Comparison of ENCODE assay signal across 29 mouse cellular contexts in the genomic region with DNA sequence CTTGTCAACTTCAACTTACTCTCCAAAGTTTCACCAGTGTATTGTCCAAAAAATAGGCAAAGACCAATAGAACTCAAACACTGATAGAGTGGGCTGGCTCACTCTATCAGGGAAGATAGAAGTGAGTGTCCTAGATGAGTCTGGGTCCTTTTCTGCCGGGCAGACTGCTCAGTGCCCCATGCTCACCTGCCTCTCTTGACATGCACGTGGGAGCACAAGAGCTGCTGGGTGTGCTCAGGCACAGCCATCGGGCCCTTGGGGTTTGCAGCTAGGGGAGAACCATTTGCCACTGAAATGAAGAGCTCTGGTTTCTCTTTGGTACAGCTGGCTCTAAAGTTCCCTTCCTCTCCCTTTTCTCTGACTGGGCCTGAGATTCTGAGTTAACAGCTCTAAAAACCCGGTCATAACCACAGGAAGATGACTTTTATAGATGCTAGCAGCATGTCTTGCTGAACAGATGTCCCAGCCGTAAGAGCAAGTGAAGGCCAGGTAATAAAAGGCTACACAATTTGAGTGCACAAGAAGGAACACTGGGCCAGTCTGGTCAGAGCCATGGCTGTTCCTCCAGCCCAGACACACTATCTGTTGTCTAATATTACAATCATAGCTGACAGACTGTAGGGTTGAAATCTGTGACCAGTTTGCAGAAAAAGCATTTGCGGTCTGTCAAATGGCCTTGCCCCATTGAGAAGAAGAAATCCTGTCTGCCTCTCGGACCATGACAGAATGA. TPM values are rescaled to one million over a fixed set of nuclear protein-coding genes. Genes with fewer than 3 reads are reported as not detected.
DNase-seq lines count a peak whose midpoint lies in the region; ATAC-seq and TF ChIP-seq lines count a peak whose summit lies in the region.
"Had no signal": no experiment of that assay in that cellular context is flagged by ENCODE, and none has a peak within 500 bp of the region (broad histone marks: within the 10 kb centered on the region; RNA-seq: fewer than 3 reads in every experiment).

No protein-coding gene starts in this region.

- no peak overlapping the region for H3K9ac ChIP-seq in hindbrain, postnatal 0 days (replicated peaks; ENCODE audit: low read length)
- no peak overlapping the region for H3K9ac ChIP-seq in hindbrain, embryonic 14.5 days
- no peak overlapping the region for H3K9ac ChIP-seq in lung, embryonic 16.5 days (ENCODE audit: low read length)
- H3K9ac ChIP-seq: embryonic facial prominence, embryonic 13.5 days; heart, embryonic 13.5 days; kidney, embryonic 15.5 days; liver, postnatal 0 days; midbrain, embryonic 15.5 days had no signal

- peak; percentile 79 for DNase-seq in heart, adult 11 months
- DNase-seq in heart, adult 8-10 months (ENCODE audit: low spot score) = no peak
- peak; percentile 31 for DNase-seq in hindbrain, postnatal 0 days (ENCODE audit: low spot score)
- no peak for DNase-seq in hindbrain, embryonic 14.5 days (ENCODE audit: low spot score)
- no peak for DNase-seq in lung, adult 18-20 months
- peak; percentile 31 for DNase-seq in A20 (ENCODE audit: low read depth, low spot score)
- no peak for DNase-seq in thymus, postnatal 0 days (ENCODE audit: low spot score)
- DNase-seq: adrenal gland, postnatal 36 days; cerebellum, adult 18-20 months; cerebellum, postnatal 10 days; heart, postnatal 10 days; kidney, adult 18-20 months; kidney, postnatal 25 days; liver, postnatal 0 days; lung, postnatal 10 days; retina, postnatal 1 day; right cerebral cortex, postnatal 14 days; thymus, postnatal 14 days had no signal

- H3K9me3 ChIP-seq in hindbrain, postnatal 0 days (ENCODE audit: low read length) = no peaks in the 10 kb centered on the region
- H3K9me3 ChIP-seq in hindbrain, embryonic 14.5 days (ENCODE audit: control insufficient read depth, low read length) = no peaks in the 10 kb centered on the region
- no peaks in the 10 kb centered on the region for H3K9me3 ChIP-seq in lung, embryonic 16.5 days (ENCODE audit: control insufficient read depth, low read length)
- H3K9me3 ChIP-seq: embryonic facial prominence, embryonic 13.5 days; forebrain, embryonic 10.5 days; heart, embryonic 13.5 days; hindbrain, embryonic 10.5 days; kidney, embryonic 15.5 days; midbrain, embryonic 15.5 days had no signal

- peaks cover 9% of the 10 kb centered on the region; the same call in 1 of the 2 replicates for H3K4me1 ChIP-seq in hindbrain, postnatal 0 days (ENCODE audit: insufficient read depth, low read length)
- no peaks in the 10 kb centered on the region; the same call in 1 of the 2 replicates for H3K4me1 ChIP-seq in hindbrain, embryonic 14.5 days (replicated peaks; ENCODE audit: control insufficient read depth, insufficient read depth, low read length)
- H3K4me1 ChIP-seq in lung, embryonic 16.5 days (replicated peaks; ENCODE audit: control insufficient read depth, insufficient read depth, low read length) = peaks cover 23% of the 10 kb centered on the region
- H3K4me1 ChIP-seq: kidney, embryonic 15.5 days had no signal

- no peak overlapping the region for H3K4me2 ChIP-seq in hindbrain, postnatal 0 days (ENCODE audit: low read depth, low read length)
- H3K4me2 ChIP-seq in hindbrain, embryonic 14.5 days (replicated peaks) = no peak overlapping the region
- H3K4me2 ChIP-seq in lung, embryonic 16.5 days (ENCODE audit: low read depth, low read length) = no peak overlapping the region
- H3K4me2 ChIP-seq: embryonic facial prominence, embryonic 13.5 days; heart, embryonic 13.5 days; kidney, embryonic 15.5 days; midbrain, embryonic 15.5 days had no signal

- H3K36me3 ChIP-seq in hindbrain, postnatal 0 days (ENCODE audit: insufficient read depth, low read length) = 0 out of 2 replicates have a peak, but pooled peaks cover 5% of the 10 kb centered on the region
- peaks cover 38% of the 10 kb centered on the region for H3K36me3 ChIP-seq in hindbrain, embryonic 14.5 days (replicated peaks; ENCODE audit: control insufficient read depth, insufficient read depth)
- peaks cover 5% of the 10 kb centered on the region; the same call in 1 of the 2 replicates for H3K36me3 ChIP-seq in lung, embryonic 16.5 days (ENCODE audit: control insufficient read depth, insufficient read depth, low read length)

- TF ChIP-seq CTCF in hindbrain, postnatal 0 days (IDR thresholded peaks at IDR 0.05; ENCODE audit: low read depth) = no peak

- no peak overlapping the region for H3K4me3 ChIP-seq in hindbrain, postnatal 0 days (ENCODE audit: low read length)
- H3K4me3 ChIP-seq in hindbrain, embryonic 14.5 days (replicated peaks; ENCODE audit: low read length) = no peak overlapping the region
- H3K4me3 ChIP-seq in lung, embryonic 16.5 days (ENCODE audit: low read length) = no peak overlapping the region
- H3K4me3 ChIP-seq: embryonic facial prominence, embryonic 13.5 days; forebrain, embryonic 10.5 days; heart, embryonic 13.5 days; hindbrain, embryonic 10.5 days; kidney, embryonic 15.5 days; midbrain, embryonic 15.5 days; myocyte had no signal

- peak overlapping the region; percentile 60 for H3K27ac ChIP-seq in hindbrain, postnatal 0 days
- H3K27ac ChIP-seq in hindbrain, embryonic 14.5 days = no peak overlapping the region
- H3K27ac ChIP-seq in lung, embryonic 16.5 days (ENCODE audit: low read length) = 0 out of 2 replicates have a peak overlapping the region, but pooled peaks have one; percentile 26
- H3K27ac ChIP-seq: embryonic facial prominence, embryonic 13.5 days; forebrain, embryonic 10.5 days; heart, embryonic 13.5 days; hindbrain, embryonic 10.5 days; kidney, embryonic 15.5 days; macrophage; midbrain, embryonic 15.5 days had no signal

- ATAC-seq in hindbrain, postnatal 0 days = no peak
- ATAC-seq in hindbrain, embryonic 14.5 days (ENCODE audit: low FRiP score) = no peak
- no peak for ATAC-seq in lung, embryonic 16.5 days (ENCODE audit: low read depth)
- ATAC-seq: CD4-positive, CD25-positive, alpha-beta regulatory T cell, adult 4 months; forebrain, embryonic 16.5 days; liver, postnatal 0 days; midbrain, embryonic 15.5 days had no signal

- no peaks in the 10 kb centered on the region for H3K27me3 ChIP-seq in hindbrain, postnatal 0 days (ENCODE audit: insufficient read depth, low read length)
- H3K27me3 ChIP-seq in hindbrain, embryonic 14.5 days (ENCODE audit: control insufficient read depth, insufficient read depth, low read length) = no peaks in the 10 kb centered on the region
- no peaks in the 10 kb centered on the region for H3K27me3 ChIP-seq in lung, embryonic 16.5 days (ENCODE audit: control insufficient read depth, insufficient read depth, low read depth, low read length)
- H3K27me3 ChIP-seq: embryonic facial prominence, embryonic 13.5 days; heart, embryonic 13.5 days; kidney, embryonic 15.5 days; midbrain, embryonic 15.5 days had no signal

- 57% methylated on average over 7 of the region's 7 CpGs for WGBS in hindbrain, postnatal 0 days
- WGBS in hindbrain, embryonic 14.5 days = 87% methylated on average over 7 of the region's 7 CpGs
- 62% methylated on average over 7 of the region's 7 CpGs for WGBS in lung, embryonic 16.5 days

RNA-seq across cellular contexts. Expression of gene Podxl, which starts 43.1 kb away (rescaled TPM):
- 10 to 100 TPM; 75.2 to 81.7 (median 75.7) TPM for total RNA-seq in heart, adult 8-10 months (2022)
- 15.7 and 18.9 TPM in 2 replicates for total RNA-seq in hindbrain, postnatal 0 days (2014; rRNA removed)
- 6.4 and 6.6 TPM in 2 replicates for polyA plus RNA-seq in hindbrain, postnatal 0 days (2015; fragmentation: Nextera tagmentation; extraction: Ambion mirVana)
- polyA plus RNA-seq in hindbrain, embryonic 14.5 days (2014; fragmentation: Nextera tagmentation; extraction: Ambion mirVana) = 8.7 and 9.8 TPM in 2 replicates
- 35.0 and 37.4 TPM in 2 replicates for polyA plus RNA-seq in lung, embryonic 16.5 days (2015; fragmentation: Nextera tagmentation; extraction: Ambion mirVana)
- polyA plus RNA-seq in thymus, postnatal 0 days (2015; fragmentation: Nextera tagmentation; extraction: Ambion mirVana) = 1.5 and 1.6 TPM in 2 replicates
- polyA plus RNA-seq: CD4-positive, CD25-positive, alpha-beta regulatory T cell, adult 4 months; macrophage had no signal

Comparison
In these comparisons a context has a peak if more than half of its experiments do, and no peak if none do; other contexts are left out.
1. DNase-seq: peak in heart, adult 11 months (single experiment), hindbrain, postnatal 0 days (single experiment) and A20 (single experiment); none in heart, adult 8-10 months (single experiment), hindbrain, embryonic 14.5 days (single experiment), lung, adult 18-20 months (0 of 2) and thymus, postnatal 0 days (single experiment).